Mouse (Mus musculus) fibroblast of lung, adult 2 months (primary cell): ENCODE data around the gene Slit3.

ENCODE experiments used
- DNase-seq: peaks from one replicate; pipeline ENCODE4 v3.0.0-alpha.2; 2011; ENCODE audit warnings: low read depth

Slit3 gene

DNA sequence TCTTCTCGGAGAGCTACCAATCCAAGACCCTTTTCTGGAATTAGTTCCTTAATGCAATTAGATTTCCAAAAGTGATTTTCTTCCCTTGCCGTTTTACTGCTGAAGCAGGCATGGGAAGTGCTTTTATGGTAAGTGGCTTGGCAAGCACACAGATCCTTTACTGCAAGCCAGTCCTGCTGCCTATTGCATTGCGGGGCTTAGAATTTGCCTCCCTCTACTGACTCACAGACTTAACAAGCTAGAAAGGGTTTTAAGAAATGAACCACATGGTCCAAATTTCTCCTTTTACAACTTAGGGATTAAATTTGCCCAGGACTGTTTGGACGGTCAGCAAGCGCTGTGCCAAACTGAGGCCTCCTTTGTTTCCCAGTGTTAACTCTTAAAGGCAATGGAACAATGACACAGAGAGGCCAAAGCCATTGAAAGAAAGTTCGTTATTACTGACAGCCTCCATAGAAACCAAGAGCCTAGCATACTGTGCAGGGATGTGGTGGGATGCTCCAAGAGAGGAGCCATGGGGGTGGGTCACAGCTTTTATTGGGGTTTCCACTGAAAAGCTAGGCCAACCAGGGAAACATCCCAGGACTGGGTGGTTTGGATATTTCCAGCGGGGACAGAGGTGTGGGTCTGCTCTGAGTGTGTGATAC, 406.9 kb downstream of the Slit3 start:
- peak; percentile 27 for DNase-seq

DNA sequence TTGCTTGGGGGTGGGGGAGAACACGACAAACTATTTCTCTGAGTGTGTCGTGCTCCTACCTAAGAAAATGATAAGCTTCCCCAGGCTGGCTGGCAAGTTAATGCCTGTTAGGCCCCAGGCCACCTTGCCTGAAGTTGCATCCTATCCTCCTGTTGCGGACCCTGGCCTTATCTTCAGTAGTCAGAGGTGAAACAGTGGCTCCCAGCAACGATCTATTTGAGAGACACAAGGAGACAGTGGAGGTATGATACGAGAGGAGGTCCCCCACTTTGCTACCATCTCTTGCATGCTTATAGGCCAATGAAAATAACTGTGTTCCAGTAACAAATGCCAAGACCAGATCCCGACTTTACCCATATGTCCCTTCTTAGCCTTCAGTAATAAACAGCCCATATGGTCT, 414.0 kb downstream of the Slit3 start:
- DNase-seq: no peak

DNA sequence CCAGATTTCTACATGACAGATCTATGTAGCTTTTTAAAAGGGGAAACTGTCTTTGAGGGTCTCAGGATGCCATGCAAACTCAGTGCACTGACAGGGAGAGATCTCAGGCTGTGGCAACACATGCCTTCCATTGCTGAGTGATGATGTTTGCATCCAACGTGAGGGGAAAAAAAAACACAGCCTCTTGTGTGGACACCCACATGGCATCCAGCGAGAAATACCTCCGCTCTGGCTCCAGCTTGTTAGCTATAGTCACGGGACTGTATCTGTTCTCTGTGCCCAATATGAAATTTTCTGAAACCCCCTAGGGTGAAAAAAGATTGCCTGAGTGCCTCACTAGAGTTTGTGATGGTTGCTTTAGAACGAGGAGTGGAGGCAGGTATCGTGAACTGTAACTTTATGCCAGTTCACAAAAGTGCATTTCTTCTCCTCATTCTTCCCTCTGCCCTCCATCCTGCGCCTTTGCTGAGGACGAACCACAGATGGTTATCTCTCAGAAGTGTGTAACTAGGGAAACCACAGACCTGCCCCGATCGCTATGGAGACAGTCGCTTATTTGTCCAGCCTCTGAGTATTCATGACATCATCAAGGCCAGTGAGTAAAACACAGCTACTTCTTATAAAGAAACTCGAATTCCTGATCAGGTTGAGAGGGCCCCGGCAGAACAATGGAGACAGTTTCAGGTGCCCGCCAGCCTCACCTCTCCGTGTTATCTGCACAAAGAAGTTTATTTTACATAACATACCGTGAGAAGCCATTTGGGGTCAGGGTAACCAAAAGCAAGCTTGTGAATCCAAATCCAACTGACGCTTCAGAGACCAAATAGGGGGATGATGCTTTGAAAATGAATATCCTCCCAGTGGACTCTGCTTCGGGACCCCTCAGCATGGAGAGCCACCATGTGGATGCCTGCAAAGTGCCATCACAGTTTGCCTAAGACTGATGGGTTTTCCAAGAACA, 416.4 kb downstream of the Slit3 start:
- DNase-seq: peak; percentile 15

DNA sequence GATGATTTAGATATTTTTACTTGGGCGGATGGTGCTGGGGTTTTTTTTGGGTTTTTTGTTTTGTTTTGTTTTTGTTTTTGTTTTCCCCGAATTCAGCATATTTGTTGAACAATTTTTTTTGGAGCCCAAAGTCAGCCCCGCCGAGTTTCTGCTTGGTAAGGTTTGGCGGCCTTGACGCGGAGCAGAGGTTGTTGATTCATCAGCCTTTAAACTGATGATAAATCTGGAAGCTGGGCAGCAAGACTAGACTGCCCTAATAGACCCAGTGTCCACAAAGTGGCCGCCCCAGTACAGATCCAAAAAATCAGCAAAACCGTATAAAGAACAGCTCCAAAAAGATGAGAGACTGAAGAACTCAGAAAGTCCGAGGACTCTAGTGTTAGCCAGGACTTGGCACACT, 421.7 kb downstream of the Slit3 start:
- no peak for DNase-seq

DNA sequence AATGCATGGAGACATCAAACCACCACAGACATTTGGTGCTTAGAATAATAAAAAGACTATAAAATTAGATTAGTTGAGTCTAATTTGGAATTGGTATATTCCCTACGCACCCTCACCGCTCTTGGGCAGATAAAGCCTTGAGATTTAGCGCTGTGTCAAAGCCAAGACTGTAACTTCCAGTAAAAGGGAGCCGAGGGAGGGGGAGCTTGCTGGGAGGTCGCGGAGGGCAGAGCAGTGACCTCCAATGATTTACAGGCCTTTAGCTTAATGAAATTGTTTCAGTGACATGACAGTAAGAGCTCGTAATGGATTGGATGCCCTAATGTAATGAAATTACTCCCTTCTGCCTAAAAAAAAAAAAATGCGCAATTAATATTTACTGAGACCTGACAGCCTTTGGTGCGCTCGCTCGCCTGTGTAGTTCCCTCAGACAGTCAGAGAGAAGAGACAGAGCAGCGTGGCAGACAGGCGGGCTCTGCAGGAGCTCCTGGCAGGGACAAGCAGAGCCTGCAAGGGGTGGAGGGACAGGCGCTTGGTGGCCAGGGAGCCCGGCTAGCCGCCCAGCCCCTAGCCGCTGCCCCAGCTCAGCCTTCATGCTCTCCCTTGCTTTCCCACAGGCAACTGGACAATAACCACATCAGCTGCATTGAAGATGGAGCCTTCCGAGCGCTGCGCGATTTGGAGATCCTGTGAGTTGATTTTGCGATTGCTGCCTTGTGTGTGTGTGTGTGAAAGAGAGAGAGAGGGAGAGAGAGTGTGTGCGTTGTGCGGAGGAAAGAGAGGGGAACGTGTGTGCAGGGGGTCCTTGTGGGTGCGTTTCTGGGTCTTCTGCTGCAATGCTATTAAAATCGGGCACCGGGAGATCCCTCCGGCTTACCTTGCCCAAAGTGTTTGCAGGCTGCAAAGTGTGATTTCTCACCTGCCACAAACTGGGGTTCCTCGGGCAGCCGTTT, 423.4 kb downstream of the Slit3 start:
- no peak for DNase-seq

DNA sequence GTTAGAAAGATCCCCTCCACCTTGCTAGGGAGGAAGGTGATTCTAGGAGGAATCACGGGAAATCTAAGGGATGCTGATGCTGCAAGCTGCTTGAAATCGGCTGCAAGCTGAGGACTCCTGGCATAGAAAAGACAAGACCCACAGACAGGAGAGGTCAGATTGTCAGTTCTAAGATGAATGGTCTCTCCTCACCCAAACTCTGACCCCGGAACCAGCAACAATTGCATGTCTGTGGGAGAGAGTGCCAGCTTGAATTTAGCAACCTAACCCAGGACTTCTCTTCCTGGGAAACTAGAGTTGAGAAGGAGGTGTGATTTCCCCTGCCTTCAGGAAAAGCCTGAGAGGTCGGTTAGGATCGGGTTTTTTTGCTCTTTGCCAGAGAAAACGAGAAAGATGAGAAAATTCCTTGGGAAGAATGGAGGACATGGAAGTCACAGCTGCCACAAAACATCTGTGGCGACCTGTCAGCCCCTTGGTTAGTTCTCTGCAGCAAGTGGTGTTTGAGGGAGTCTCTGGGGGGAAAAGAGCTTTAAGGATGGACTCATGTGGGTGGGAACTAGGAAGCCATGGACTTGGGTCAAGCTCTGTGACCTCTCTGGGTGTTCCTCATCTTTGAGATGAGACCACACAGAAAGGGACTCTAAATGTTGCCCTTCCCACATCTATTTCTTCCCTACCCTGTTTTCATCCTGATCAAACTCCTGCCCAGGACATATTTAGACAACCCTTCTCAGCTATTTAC, 425.2 kb downstream of the Slit3 start:
- no peak for DNase-seq

DNA sequence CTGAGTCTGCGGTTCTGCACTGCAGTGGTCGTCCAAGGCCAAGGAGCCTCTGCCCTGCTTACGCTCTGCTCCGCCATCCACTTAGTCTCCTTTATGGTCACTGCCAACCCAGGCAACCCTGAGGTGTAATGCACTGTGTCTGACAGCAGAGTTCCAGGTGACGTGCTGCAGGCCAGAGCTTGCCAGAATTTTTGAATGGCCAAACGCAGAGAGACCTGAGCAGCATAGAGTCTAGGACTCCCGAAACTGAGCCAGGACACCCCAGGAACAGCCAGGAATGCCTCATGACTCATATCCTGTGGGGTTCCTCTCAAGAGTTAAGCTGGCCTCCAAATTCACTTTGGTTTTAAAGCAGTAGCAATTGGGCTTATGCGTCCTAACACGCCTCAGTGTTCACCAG, 429.0 kb downstream of the Slit3 start:
- peak; percentile 11 for DNase-seq

DNA sequence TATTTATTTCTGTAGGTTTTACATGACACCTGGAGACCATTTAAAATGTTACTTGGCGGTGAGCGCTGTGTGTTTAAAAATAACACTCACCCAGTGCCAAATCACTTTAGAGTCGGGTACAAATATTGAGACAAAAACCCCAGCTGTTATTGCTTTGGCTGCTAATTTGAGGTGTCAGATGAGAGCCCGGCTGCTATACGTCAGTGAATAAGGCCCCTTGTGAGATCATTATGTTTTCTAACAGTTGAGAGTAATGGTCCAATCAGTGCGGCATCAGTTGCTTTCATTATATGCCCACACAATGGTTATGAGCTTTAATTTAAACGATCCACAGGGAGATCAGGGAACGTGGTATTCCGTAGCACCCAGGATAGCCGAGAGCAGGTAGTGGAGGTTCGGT, 435.2 kb downstream of the Slit3 start:
- no peak for DNase-seq

DNA sequence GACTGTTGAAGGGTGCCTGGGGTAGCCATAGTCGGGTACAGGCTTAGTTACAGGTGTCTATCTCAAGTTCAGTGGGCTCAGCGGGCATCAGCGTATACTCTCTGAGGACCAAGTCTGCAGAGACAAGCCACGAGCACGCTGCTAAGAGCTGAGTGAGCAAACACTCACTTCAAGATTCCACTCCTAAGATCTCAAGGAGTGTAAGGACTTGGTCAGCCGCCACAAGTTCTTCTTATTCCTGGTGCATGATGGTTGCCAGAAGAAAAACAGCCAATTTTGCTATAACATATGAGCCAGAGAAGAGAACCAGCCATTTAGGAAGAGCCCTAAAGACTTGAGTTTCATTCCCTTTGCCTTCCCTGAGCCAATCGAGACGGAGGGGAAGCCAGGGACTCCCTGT, 436.5 kb downstream of the Slit3 start:
- DNase-seq: no peak

DNA sequence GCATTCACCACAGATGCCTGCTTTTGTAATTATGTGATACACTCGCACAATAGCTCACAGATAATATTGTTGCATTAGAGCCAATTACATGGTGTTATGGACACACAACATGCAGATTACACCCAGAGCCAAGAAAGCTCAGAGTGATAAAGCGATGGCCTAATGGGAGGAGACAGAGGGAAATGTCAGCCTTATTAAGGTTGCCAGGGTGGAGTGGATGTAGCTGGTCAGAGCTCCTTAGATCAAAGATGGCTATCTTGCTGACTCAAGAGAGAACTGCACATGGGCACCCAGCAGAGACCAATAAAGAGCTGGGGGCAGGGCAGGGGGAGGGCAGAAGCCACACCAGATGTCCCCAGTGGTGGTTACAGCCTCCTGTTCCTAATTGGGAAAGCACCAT, 437.3 kb downstream of the Slit3 start:
- no peak for DNase-seq

DNA sequence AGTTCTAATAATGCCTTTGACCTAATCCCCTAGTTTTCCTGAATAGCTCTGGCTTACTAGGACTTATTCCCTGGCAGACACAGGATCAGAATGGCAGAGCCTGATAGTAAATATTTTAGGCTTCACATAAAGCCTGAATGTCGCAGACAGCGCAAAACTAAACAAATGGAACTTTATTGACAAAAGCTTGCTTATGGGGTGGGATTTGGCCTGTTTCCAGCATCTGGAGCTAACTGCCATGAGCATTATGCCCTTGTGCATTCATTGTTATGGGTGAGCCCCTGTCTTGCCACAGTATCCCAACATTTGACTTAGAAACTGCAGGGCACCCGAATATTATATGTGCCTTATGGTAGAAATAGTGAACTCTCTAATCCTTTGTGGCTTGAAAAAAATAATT, 438.4 kb downstream of the Slit3 start:
- no peak for DNase-seq

DNA sequence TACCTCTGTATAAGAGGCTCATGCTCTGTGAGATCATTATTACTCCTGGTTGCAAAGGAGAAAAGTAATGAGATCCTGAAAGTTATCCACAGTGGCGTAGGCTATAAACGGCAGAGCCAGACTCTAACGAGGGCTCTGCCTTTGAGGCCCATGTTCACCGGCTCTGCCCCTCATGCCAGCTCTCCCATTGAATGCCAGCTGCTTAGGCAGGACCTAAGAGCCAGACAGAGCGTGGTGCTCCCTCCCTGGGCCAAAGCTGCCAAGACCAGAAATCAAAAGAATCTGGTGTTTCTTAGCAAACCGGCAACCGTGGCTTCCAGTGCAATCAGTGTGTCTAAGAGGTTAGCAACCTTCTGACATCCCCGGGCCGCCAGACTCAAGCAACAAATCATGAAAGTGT, 440.7 kb downstream of the Slit3 start:
- no peak for DNase-seq

DNA sequence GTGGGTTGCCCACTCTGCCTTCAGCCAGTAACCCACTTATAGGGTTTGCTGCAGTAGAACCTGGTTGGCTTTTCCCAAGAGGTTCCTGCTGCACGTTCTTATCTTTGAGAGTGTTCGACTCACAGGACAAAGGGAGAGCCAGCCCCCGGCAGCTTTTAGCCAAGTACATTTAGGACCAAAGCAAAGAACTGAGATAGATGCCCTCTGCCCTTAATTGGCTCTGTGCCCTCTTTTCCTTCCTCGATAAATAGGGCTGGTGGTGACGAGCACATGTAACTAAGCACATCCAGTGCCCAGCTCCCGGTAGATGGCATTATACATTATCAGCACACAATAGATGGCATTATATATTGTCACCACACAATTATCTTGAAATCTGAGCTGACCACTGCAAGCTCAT, 444.3 kb downstream of the Slit3 start:
- DNase-seq: no peak

DNA sequence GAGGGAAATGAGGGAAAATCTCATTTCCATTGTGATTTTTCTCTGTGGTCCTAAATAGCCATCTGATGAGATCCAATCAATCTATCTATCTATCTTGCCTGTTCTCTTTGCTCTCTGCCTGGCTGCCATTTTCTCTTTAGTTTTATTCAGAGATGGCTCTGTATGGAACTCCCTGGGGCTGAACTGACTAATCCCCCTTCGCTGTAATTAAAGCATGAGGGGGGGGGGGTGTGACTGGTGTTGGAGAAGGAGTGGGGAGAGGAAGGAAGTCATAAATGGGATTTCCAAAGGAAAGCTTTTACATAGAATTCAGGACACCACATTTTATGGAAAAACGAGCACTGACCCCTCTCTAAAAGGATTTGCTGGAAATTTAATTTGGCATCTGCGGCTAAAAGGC, 445.7 kb downstream of the Slit3 start:
- DNase-seq: no peak

DNA sequence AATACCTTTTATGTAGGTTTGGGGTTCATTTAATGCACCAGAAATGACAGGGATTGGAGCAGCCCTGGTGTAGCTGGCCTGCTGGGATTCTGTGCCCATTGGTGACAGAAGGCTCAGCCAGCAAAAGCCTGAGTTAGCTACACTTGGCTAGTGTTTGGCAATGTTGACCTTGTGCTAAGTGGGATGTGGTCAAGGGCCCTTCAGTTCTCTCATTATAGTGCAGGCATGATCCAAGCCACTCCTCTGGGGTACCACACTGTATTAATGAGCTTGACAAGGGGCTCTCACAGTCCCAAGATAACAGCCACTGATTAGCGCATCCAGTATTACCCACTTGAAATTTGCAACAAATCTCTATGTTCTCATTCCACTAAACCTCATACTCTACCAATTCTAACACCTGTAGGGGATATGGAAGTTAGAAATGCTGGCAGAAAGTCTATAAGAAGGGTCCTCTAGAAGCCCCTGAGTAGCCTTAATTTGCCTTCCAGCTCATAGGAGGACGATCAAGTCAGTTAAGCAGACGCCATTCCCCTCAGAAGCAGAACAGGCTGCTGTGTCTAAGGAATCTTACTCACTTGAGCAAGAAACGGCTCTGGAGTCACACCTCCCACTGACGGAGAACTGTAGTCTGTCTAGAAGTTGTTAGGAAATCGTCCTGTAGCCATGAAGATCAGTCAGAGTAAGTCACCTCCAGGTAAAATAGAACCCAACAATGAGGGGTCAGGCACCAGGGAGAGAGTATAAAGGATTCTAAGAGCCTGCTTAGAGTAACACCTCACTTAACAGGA, 448.3 kb downstream of the Slit3 start:
- DNase-seq: no peak

DNA sequence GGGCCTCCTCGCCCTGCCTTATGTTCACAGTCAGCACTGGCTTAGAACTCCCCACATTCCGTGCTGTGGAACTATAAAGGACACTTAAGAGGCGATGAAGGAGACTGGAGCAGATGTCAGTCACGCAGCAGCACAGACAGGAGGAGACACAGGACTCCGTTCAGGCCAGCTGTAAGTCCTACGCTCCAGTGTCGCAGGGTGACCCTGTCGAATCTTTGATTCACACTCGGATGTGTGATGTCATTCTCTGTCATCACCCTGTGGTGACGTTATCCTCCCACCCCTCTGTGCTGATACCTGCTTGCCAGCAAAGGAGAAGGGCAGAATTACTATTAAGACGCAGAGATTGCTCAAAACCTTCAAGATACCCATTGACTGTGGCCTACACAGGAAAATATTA, 448.9 kb downstream of the Slit3 start:
- DNase-seq: no peak

DNA sequence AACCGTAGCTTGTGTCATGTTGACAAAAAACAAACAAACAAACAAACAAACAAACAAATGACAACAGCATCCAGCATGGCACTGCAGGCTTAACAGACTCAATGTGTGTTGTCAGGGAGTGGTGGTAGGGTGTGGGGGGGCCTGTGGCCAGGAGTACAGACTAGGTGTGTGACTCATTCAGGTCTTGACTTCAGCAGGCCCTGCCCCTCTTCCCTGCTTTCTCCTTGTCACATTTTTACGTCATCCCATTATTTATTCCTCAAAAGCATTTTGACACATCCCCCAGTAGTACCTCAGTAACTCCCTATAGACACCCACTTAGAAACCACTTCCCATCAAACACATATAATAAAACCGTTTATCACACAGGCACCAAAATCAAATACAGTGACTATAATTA, 450.9 kb downstream of the Slit3 start:
- DNase-seq: no peak

DNA sequence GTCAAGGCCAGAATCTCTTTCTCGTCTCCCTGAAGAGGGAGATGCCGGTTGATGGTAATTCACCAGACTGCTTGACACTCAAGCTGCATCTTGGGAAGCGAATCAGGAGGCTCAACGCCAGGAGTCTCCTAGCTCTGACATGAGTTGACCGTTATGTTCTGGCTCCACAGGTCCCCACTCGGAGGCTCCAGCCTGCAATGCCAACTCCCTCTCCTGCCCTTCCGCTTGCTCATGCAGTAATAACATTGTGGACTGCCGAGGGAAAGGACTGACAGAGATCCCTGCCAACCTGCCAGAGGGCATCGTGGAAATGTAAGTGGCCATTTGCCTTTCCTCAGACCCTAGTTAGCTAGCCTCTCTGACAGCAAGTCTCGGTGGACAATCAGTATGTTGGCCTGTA, 457.8 kb downstream of the Slit3 start:
- DNase-seq: no peak

DNA sequence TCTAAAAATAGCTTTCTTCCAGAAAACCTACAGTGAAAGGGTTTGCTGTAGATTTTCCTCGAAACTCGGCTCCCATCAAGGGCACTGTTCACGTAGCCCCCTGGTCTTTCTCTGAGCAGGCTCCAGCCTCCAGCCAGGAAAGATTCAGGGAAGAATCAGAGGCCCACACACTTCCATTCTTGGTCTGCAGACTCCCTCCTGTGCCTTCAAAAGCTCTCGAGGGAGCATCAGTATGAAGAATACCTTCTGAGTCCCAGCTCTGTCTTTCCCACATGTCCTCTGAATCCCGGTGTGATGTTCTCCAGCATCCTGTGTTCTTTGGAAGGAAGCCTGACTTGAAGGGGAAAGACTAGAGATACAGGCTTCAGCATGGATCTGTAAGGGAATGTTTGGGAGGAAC, 461.6 kb downstream of the Slit3 start:
- no peak for DNase-seq

DNA sequence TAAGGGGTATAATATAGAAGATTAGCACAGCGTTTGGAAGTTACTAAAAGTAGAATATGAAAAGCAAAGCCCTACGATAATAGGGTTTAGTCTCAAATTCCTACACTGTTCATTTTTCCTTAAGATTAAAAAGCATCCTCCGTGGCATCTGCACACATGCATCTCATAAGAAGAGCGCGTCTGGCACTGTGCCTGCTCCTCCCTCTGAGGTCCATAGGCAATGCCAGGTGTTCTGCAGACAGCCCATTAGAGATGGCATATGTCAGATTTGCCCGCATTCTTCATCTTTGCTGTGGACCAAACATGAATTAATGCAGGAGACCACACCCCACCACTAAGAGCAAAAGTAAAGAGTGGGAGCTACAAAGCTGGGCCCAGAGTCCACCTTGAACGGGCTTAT, 462.6 kb downstream of the Slit3 start:
- DNase-seq: no peak
